Mouse (Mus musculus): ENCODE results near the gene Arhgef33. TPM values are rescaled to one million over a fixed set of nuclear protein-coding genes. Genes with fewer than 3 reads are reported as not detected.
"Not testable (repeated sequence)": the region's sequence is repeated elsewhere in the genome, so short reads cannot be mapped to it uniquely, and the experiment has no call there.

Arhgef33 gene
- polyA plus RNA-seq, 1 experiment, result 0.72 TPM

- DNase-seq (ENCODE audit: low spot score), result no peak
Observed at GRCm38 (mm10) chr17:80346591-80347125, 39.5 kb downstream of the Arhgef33 start.

GRCm38 (mm10) chr17:80347234-80347633, 40.0 kb downstream of the Arhgef33 start:
- DNase-seq (ENCODE audit: low spot score), result no peak

- DNase-seq (ENCODE audit: low spot score), result no peak
Observed at GRCm38 (mm10) chr17:80360245-80360644, 53.0 kb downstream of the Arhgef33 start.

- DNase-seq (ENCODE audit: low spot score), result no peak
Observed at GRCm38 (mm10) chr17:80367276-80367675, 60.1 kb downstream of the Arhgef33 start.

GRCm38 (mm10) chr17:80368606-80369005, 61.4 kb downstream of the Arhgef33 start:
- DNase-seq (ENCODE audit: low spot score), result no peak

- peak; percentile 65 for DNase-seq (ENCODE audit: low spot score)
Observed at GRCm38 (mm10) chr17:80372989-80373725, 66.0 kb downstream of the Arhgef33 start, which contains the start of gene Gm10190. Gm10190 (minus strand) TSS chr17:80373541.

- no peak for DNase-seq (ENCODE audit: low spot score)
Observed at GRCm38 (mm10) chr17:80373726-80374096, 66.5 kb downstream of the Arhgef33 start.

- not testable (repeated sequence) for DNase-seq (ENCODE audit: low spot score)
Observed at GRCm38 (mm10) chr17:80378386-80378785, 71.2 kb downstream of the Arhgef33 start.

GRCm38 (mm10) chr17:80385671-80386070, 78.5 kb downstream of the Arhgef33 start:
- no peak for DNase-seq (ENCODE audit: low spot score)

GRCm38 (mm10) chr17:80390024-80390423, 82.8 kb downstream of the Arhgef33 start:
- DNase-seq (ENCODE audit: low spot score), result no peak

- no peak for DNase-seq (ENCODE audit: low spot score)
Observed at GRCm38 (mm10) chr17:80391423-80392403, 84.5 kb downstream of the Arhgef33 start.

- no peak for DNase-seq (ENCODE audit: low spot score)
Observed at GRCm38 (mm10) chr17:80398243-80398642, 91.0 kb downstream of the Arhgef33 start.

- no peak for DNase-seq (ENCODE audit: low spot score)
Observed at GRCm38 (mm10) chr17:80411182-80411581, 104.0 kb downstream of the Arhgef33 start.

GRCm38 (mm10) chr17:80418572-80419210, 111.5 kb downstream of the Arhgef33 start:
- DNase-seq (ENCODE audit: low spot score), result no peak

GRCm38 (mm10) chr17:80420998-80421397, 113.8 kb downstream of the Arhgef33 start:
- no peak for DNase-seq (ENCODE audit: low spot score)

- no peak for DNase-seq (ENCODE audit: low spot score)
Observed at GRCm38 (mm10) chr17:80426171-80426570, 119.0 kb downstream of the Arhgef33 start.

GRCm38 (mm10) chr17:80426901-80427300, 119.7 kb downstream of the Arhgef33 start:
- no peak for DNase-seq (ENCODE audit: low spot score)

GRCm38 (mm10) chr17:80427966-80428365, 120.8 kb downstream of the Arhgef33 start:
- no peak for DNase-seq (ENCODE audit: low spot score)

- no peak for DNase-seq (ENCODE audit: low spot score)
Observed at GRCm38 (mm10) chr17:80431997-80432396, 124.8 kb downstream of the Arhgef33 start.

GRCm38 (mm10) chr17:80434430-80434829, 127.2 kb downstream of the Arhgef33 start:
- DNase-seq (ENCODE audit: low spot score), result no peak

GRCm38 (mm10) chr17:80435680-80436079, 128.5 kb downstream of the Arhgef33 start:
- DNase-seq (ENCODE audit: low spot score), result no peak

- no peak for DNase-seq (ENCODE audit: low spot score)
Observed at GRCm38 (mm10) chr17:80445433-80445832, 138.2 kb downstream of the Arhgef33 start.
